Mouse (Mus musculus) c-Kit-positive CD71-negative TER-119-negative erythroid progenitor cells, embryonic 14.5 days (primary cell): Measurements from ENCODE around the gene Gm3248.
"Not testable (repeated sequence)": the region's sequence is repeated elsewhere in the genome, so short reads cannot be mapped to it uniquely, and the experiment has no call there.

Source experiments
- DNase-seq: peaks from one replicate; pipeline ENCODE4 v3.0.0-alpha.2; 2013; ENCODE audit warnings: low read depth

Gene Gm3248

DNA sequence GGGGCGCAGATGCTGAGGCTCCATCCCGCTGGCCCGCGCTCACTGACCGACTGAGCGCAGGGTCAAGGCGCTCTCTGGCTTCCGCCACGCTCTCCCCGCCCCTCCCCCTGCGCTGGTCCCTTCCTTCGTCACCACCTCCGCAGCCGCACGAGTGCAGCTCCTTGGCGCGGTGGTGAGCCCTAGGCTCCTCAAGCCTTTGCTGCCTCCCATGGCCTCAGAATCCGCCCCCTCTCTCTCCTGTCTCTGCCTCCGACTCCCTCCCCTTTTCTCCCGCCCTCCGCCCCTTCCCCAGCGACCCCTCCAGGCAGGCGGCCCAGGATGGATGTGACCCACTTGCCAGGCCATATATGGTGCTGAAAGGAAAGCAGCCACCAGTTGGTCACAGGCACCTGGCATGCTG lies at the start of gene Gm3248:
Gm3248 (minus strand) TSS at position 111 of the 400 bp plus-strand sequence.
- DNase-seq = not testable (repeated sequence)

GRCm38 (mm10) chr14:5987136-5987535 lies 25.6 kb upstream of the Gm3248 start:
- not testable (repeated sequence) for DNase-seq

DNA sequence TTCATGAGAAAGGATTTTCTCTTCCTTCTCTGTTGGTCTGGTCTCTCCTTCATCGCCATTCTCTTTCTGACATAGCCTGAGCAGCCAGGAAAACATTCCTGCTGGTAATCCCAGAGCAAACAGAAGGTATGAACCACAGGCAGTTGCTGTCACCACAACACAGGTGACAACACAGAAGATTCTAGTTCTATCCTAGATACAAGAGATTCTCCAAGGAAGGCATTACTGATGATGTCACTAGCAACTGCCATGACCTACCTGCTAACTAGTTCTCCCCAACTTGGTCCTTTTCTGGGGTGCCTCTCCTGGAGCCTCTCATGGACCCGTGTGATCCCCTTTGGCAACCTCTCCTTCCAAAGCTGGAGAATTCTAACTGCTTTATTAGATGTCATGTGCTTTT lies 17.5 kb upstream of the Gm3248 start, which contains the start of gene Gm3453:
Gm3453 (minus strand) TSS at position 101 of the 400 bp plus-strand sequence.
- not testable (repeated sequence) for DNase-seq

- DNase-seq = not testable (repeated sequence)
Measured at GRCm38 (mm10) chr14:5962441-5962840, 896 bp upstream of the Gm3248 start.

DNA sequence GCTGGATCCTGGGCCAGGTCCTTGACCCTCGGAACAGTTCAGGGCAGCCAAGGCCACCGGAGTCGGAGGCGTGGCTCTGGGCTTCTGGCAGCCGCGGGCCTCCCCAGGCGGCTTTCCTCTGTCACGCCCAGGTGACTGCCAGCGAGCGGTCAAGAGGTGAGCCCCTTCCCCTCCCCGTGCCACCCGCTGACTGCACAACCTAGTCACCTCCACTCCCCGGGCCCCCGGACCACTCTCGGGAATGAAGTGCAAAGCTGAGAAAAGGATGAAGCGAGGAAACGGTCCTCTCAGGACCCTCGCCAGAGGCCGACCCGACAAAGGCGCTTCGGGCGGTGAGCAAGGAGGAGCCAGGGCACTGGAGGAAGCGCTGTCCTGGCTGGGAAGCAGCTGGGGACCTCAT lies 443 bp downstream of the Gm3248 start:
- not testable (repeated sequence) for DNase-seq

DNA sequence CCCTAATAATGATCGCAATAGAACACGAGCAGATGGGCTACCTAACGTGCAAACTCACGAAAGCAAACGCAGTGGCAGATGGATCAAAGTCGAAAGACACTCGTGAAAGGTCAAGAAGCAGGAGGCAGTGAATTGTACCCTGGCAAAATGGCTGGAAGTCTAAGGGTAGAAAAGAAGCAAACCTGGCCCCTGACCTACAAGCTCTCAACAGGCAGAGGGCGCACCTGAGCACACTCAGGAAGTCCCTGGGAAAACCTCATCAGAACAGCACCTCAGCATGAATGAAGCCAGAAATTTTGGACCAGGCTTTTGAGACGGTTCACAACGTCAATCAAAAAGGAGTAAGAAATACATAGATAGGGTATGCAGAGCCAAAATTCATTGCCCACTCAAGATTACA lies 1.1 kb downstream of the Gm3248 start:
- DNase-seq = not testable (repeated sequence)

DNA sequence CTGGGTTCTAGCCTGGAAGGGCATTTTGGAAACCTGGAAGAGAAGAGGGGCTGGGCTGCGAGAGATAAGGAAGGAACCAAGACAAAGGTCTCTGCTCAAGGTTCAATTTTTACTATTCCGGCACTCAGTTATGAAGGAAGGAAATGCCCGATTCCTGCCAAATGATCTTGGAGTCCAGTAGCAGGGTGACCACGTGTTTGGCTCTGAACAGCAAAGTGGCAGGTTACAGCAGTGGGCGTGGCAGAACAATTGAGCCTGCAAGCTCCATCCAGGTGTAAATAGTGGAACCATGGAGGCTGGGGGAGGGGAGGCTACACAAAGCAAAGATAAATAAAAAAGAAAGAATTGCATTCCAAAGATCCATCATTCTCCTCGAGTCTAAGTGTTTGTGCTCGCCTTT lies 38.3 kb downstream of the Gm3248 start:
- DNase-seq = not testable (repeated sequence)

GRCm38 (mm10) chr14:5918330-5918942 lies 43.1 kb downstream of the Gm3248 start:
- not testable (repeated sequence) for DNase-seq

GRCm38 (mm10) chr14:5913701-5914100 lies 47.8 kb downstream of the Gm3248 start:
- DNase-seq = not testable (repeated sequence)
